Mouse (Mus musculus): ENCODE data around the gene Olfr547. TPM values are rescaled to one million over a fixed set of nuclear protein-coding genes. Genes with fewer than 3 reads are reported as not detected.

Gene Olfr547
- polyA plus RNA-seq, 1 experiment from 2014 or later = not detected

DNA sequence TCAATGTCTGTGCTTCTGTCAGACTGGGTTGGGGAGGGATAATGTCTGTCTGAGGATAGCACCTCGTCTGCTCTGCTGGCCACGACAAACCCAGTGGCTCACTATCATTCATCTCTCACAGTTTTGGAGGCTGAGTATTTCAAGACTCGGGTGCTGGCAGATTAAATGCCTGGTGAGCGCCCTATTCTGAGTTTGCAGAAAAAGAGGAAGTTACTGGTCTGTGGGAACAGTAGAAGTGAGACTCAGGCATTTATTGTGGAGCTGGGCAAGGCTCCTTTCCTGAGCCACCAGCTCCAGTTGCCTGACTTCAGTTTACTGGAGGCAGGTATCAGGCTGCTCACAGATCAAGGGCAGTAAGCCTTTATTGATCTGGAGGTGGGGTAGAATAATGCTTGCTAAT, 20.4 kb upstream of the Olfr547 start:
- H3K27ac ChIP-seq (replicated peaks) = no peak overlapping the region
- H3K4me3 ChIP-seq = no peak overlapping the region
- 84% methylated on average over 4 of the region's 4 CpGs for WGBS
- H3K27me3 ChIP-seq = peaks cover 14% of the 10 kb centered on the region
- no peak overlapping the region for H3K4me2 ChIP-seq
- no peak for ATAC-seq (ENCODE audit: low read depth)
- no peaks in the 10 kb centered on the region for H3K36me3 ChIP-seq
- no peak overlapping the region for H3K9ac ChIP-seq
- H3K4me1 ChIP-seq (replicated peaks) = 0 out of 2 replicates have a peak, but pooled peaks cover 14% of the 10 kb centered on the region
- H3K9me3 ChIP-seq = no peaks in the 10 kb centered on the region

DNA sequence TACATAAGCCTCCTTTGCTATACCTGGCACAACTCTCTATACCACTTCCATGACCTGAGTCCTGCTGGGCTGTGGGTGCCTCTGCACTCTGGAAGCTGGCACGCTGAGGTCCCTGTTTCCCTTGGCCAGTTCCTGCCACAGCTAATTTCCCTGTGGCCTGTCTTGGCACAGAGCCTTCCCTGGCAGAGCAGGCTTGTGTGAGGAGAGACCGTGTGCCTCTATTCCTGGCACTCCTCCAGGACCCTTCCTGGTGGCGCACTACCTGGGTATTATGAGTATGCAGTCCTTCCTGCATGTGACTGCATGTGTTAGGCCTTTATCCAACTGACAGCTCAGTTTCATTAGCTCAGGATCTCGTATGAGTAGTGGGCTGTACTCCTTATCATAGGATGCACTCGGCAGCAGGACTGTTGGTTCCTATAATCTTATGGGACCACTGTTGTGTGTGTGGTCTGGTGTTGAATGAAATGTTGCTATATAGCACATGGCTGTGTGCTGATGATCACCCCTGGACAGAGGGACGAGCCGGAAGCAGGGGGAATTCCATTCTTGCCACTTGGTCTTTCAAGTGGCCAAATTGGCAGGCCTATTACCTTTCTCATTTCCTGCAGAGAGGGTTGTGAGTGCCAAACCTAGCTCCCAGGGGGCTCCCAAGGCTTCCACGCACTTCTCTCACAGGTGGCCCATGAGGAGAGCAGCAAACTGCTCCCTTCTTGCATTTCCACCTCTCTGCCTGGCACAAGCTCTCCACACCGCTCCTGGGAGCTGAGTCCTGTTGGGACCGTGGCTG, 18.1 kb upstream of the Olfr547 start:
- Histone ChIP-seq H3K9me3 (no peaks in the 10 kb centered on the region), H3K4me1 (replicated peaks) (0 out of 2 replicates have a peak, but pooled peaks cover 14% of the 10 kb centered on the region), H3K27ac (replicated peaks) (no peak overlapping the region), H3K9ac (no peak overlapping the region), H3K36me3 (no peaks in the 10 kb centered on the region), H3K27me3 (peaks cover 14% of the 10 kb centered on the region), H3K4me2 (no peak overlapping the region), H3K4me3 (no peak overlapping the region)
- ATAC-seq (ENCODE audit: low read depth) = no peak
- WGBS = 73% methylated on average over 10 of the region's 10 CpGs

DNA sequence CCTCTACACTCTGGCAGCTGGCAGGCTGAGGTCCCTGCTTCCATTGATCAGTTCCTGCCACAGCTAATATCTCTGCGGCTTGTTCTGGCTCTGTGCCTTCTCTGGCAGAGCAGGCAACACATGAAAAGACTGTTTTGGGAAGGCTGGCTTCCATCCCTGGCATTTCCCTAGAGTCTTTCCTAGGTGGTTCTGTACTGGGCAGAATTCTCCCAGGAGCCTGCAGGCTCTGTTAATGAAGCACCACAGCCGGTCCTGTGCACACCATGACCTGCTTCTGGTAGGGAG, 17.6 kb upstream of the Olfr547 start:
- Histone ChIP-seq H3K9ac (no peak overlapping the region), H3K4me2 (no peak overlapping the region), H3K36me3 (no peaks in the 10 kb centered on the region), H3K9me3 (no peaks in the 10 kb centered on the region), H3K4me3 (no peak overlapping the region), H3K4me1 (replicated peaks) (0 out of 2 replicates have a peak, but pooled peaks cover 14% of the 10 kb centered on the region), H3K27ac (replicated peaks) (no peak overlapping the region), H3K27me3 (peaks cover 14% of the 10 kb centered on the region)
- ATAC-seq (ENCODE audit: low read depth) = no peak
- 78% methylated on average over 2 of the region's 2 CpGs for WGBS

DNA sequence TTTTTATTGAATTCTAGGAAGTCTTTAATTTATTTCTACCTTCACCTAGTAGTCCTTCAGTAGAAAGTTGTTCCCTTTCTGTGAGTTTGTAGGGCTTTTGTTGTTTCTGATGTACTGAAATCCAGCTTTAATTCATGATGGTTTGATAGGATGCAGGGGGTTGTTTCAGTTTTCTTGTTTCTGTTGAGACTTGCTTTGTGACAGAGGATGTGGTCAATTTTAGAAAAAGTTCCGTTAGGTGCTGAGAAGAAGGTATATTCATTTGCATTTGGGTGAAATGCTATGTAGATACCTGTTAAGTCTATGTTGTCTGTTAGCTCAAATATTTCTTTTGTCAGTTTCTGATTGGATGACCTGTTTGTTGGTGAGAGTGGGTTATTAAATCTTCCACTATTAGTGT, 5.5 kb upstream of the Olfr547 start:
- Histone ChIP-seq H3K9me3 (no peaks in the 10 kb centered on the region), H3K4me2 (no peak overlapping the region), H3K36me3 (no peaks in the 10 kb centered on the region), H3K27me3 (no peaks in the 10 kb centered on the region), H3K9ac (no peak overlapping the region), H3K4me1 (replicated peaks) (no peaks in the 10 kb centered on the region), H3K4me3 (no peak overlapping the region), H3K27ac (replicated peaks) (no peak overlapping the region)
- no peak for ATAC-seq (ENCODE audit: low read depth)
- 80% methylated on average over 1 of the region's 1 CpGs for WGBS

DNA sequence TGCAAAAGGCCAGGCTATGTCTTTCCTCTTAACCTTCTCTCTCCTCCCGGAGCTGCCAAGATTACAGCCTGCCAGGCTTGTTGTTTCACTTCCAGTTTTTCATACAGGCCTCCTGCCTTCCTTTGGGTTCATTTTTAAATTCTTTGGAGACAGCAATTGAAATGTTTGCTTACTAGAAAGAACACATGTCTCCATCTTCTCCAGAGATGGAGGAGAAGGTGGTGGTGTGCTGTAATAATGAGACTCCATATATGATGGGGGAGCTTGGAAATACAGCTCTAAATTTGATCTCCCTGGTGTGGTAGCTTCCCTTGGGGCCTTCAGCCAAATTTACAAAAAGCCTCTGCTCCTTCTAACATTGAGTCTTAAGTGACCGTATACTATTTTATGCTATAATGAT, 6.0 kb downstream of the Olfr547 start, which contains the start of gene Olfr548-ps1:
Gene Olfr548-ps1, plus strand, starts transcription at position 301 of the 400 bp plus-strand sequence.
- H3K4me3 ChIP-seq = no peak within 1 kb of the TSS
- 86% methylated on average over 2 of the region's 2 CpGs for WGBS
- ATAC-seq (ENCODE audit: low read depth) = no peak
- no peak within 1 kb of the TSS for H3K27ac ChIP-seq (replicated peaks)
- no peak within 1 kb of the TSS for H3K9ac ChIP-seq
- H3K36me3 ChIP-seq = no peaks in the 10 kb centered on the region
- no peaks in the 10 kb centered on the region for H3K27me3 ChIP-seq
- H3K4me2 ChIP-seq = no peak within 1 kb of the TSS
- no peaks in the 10 kb centered on the region for H3K9me3 ChIP-seq
- H3K4me1 ChIP-seq (replicated peaks) = no peaks in the 10 kb centered on the region

DNA sequence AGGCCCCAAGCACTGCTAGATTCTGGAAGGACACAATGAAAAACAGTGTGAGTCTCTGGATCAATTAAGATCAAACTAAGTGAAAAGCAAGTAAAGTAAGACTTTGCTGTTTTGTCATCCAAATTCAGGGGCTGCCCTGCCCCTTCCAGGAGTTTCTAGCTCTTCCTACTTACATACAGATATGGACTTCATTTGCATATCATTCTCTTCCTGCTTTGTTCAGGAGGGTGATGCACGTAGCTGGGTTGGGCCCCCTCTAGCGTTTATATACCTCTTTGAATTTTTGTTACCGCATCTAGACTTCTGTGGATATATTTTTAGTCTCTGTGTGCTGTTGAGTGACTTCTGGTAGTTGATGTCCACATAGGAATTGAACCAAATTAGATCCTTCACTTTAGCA, 6.7 kb downstream of the Olfr547 start:
- no peak for ATAC-seq (ENCODE audit: low read depth)
- no peaks in the 10 kb centered on the region for H3K36me3 ChIP-seq
- no peaks in the 10 kb centered on the region for H3K4me1 ChIP-seq (replicated peaks)
- H3K4me3 ChIP-seq = no peak overlapping the region
- 64% methylated on average over 3 of the region's 3 CpGs for WGBS
- H3K4me2 ChIP-seq = no peak overlapping the region
- H3K9ac ChIP-seq = no peak overlapping the region
- H3K27me3 ChIP-seq = no peaks in the 10 kb centered on the region
- H3K27ac ChIP-seq (replicated peaks) = no peak overlapping the region
- no peaks in the 10 kb centered on the region for H3K9me3 ChIP-seq

DNA sequence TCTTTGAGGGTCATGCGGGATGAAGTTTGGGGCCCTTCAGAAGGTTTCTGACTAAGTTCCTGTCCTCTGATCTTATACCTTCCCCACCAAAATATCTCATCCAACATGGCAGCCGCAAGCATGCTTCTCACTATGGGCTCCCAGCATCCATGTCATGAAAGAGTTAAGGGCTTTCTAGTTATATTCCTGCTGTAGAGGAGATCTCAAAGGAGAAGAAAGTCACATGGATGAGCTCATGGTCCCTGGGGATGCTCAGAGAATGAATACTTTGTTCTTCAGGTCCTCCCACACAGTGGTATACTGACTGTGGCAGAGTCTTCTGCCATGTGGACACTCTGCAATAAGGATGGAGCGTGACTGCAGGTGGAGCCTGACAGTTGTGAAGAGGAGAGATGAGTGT, 15.0 kb downstream of the Olfr547 start, which contains the start of gene Olfr549:
Gene Olfr549, plus strand, starts transcription at position 301 of the 400 bp plus-strand sequence.
- Histone ChIP-seq H3K4me1 (replicated peaks) (no peaks in the 10 kb centered on the region), H3K4me3 (no peak within 1 kb of the TSS), H3K27ac (replicated peaks) (no peak within 1 kb of the TSS), H3K9ac (no peak within 1 kb of the TSS), H3K36me3 (no peaks in the 10 kb centered on the region), H3K27me3 (no peaks in the 10 kb centered on the region), H3K4me2 (no peak within 1 kb of the TSS), H3K9me3 (no peaks in the 10 kb centered on the region)
- 85% methylated on average over 3 of the region's 3 CpGs for WGBS
- ATAC-seq (ENCODE audit: low read depth) = no peak

DNA sequence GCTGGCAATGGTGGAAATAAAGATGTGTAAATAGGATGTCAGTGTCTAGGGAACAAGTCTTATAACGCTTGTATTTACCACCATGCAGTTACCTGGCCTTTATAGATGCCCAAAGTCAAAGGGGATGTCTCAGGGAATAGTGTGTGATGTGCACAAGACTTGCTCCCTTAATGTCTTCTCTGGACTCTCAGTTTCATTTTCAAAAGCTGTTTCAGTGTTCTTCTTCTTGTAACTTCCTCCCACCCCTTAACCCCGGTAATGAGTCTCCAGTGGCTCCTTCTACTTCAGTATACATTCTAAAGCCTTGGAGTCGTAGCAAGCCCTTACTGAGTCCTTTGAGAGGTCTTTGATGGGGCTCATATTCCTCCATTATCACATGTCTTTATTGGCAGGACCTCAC, 18.7 kb downstream of the Olfr547 start:
- no peak overlapping the region for H3K9ac ChIP-seq
- no peak overlapping the region for H3K27ac ChIP-seq (replicated peaks)
- H3K27me3 ChIP-seq = no peaks in the 10 kb centered on the region
- H3K9me3 ChIP-seq = no peaks in the 10 kb centered on the region
- no peaks in the 10 kb centered on the region for H3K4me1 ChIP-seq (replicated peaks)
- no peak overlapping the region for H3K4me3 ChIP-seq
- 75% methylated on average over 3 of the region's 3 CpGs for WGBS
- no peak overlapping the region for H3K4me2 ChIP-seq
- ATAC-seq (ENCODE audit: low read depth) = no peak
- no peaks in the 10 kb centered on the region for H3K36me3 ChIP-seq

DNA sequence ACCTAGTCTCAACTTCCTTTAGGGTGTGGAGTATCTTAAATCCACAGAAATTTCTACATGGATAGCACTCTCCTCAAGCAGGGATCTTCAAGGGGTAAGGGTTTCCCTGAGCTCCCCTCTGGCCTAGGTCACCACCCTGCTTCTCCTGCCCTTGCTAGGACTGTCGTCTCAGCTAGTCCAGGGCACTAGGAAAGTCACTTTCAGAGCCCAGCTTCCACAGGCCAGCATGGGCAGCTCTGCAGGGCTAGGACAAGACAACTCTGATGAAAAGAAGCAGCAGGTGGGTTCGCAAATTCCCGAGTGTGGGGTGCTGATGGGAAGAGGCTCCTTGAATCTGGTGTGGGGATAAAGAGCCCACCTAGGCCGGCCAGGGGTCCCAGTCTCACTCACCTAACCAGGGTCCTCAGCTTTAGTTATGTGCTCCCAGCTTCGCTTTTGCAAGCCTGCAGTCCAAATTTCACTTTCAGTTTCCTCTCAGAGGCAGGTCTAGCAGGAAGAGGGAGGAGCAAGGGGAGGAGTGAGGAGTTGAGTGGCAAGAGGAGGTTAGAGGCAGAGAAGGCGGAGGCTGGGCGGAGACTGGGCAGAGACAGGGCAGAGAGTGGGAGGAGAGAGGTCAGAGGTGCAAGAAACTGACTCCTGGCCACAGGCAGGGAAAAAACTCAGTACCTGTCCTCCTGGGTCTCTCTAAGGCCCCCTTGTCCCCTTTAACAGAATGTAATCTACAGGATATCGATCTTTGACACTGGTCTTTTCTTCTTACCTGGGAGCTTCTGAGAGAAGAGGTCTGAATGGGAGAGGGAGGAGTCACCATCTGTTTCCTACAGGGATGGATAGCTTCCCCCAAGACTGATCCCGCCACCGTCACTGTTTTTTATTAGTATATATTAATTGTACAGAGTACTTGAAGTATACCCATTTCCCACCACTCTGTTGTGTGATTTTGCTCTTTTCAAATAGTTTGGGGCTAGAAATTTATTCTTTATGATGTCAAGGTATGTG, 30.7 kb downstream of the Olfr547 start, which contains the start of gene Trim21:
Gene Trim21, minus strand, starts transcription at position 488 of the 999 bp plus-strand sequence.
- no peak; the same call in 1 of the 2 replicates for ATAC-seq (ENCODE audit: low read depth)
- Histone ChIP-seq H3K4me2 (peak within 1 kb of the TSS; percentile 50), H3K9ac (peak within 1 kb of the TSS; percentile 22; the same call in 1 of the 2 replicates), H3K4me1 (replicated peaks) (peaks cover 4% of the 10 kb centered on the region; the same call in 1 of the 2 replicates), H3K27ac (replicated peaks) (no peak within 1 kb of the TSS), H3K4me3 (peak within 1 kb of the TSS; percentile 37), H3K9me3 (no peaks in the 10 kb centered on the region), H3K27me3 (no peaks in the 10 kb centered on the region), H3K36me3 (no peaks in the 10 kb centered on the region)
- 22% methylated on average over 10 of the region's 10 CpGs for WGBS

DNA sequence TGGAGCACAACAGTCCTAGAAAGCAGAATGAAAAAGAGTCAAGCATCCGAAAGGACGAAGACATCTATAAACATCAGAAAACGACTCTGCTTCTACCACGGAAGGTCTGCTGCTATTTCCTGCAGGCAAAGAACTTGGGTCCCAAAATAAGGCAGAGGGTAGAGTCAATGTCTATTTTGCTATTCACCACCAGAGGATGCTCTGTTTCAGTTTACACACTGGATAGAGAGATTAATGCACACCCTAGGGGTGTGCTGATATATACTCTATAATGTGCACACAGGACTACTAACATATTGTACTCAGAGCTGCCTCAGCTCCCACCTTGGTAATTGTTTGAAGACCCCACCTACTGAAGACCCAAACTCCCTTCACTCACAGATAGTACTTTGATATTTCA, 31.7 kb downstream of the Olfr547 start:
- 92% methylated on average over 4 of the region's 4 CpGs for WGBS
- H3K4me3 ChIP-seq = no peak overlapping the region
- no peak overlapping the region for H3K27ac ChIP-seq (replicated peaks)
- no peaks in the 10 kb centered on the region for H3K36me3 ChIP-seq
- no peaks in the 10 kb centered on the region for H3K9me3 ChIP-seq
- no peak for ATAC-seq (ENCODE audit: low read depth)
- H3K4me1 ChIP-seq (replicated peaks) = peaks cover 4% of the 10 kb centered on the region; the same call in 1 of the 2 replicates
- H3K4me2 ChIP-seq = no peak overlapping the region
- no peak overlapping the region for H3K9ac ChIP-seq
- H3K27me3 ChIP-seq = no peaks in the 10 kb centered on the region

DNA sequence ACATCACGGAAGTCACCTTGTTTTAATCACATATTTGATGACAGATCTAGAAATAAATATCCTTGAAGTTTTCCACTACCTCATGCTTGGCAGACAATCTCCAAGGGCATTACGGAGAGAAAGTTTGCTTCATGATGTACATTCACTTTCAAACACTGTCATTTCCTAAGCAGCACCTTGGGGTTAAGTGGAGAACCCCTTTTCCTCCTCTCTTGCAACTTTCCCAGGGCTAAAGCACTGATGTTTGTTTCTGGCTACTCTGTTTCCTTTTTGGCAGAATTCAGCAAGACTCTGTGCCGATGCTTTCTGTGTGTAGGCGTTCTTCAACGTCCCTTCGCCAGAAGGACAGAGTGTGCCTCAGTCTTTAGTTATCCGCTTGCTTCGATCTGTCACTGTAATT, 36.6 kb downstream of the Olfr547 start, which contains the start of gene Olfr550:
Gene Olfr550, plus strand, starts transcription at position 301 of the 400 bp plus-strand sequence.
- no peaks in the 10 kb centered on the region for H3K9me3 ChIP-seq
- no peaks in the 10 kb centered on the region for H3K36me3 ChIP-seq
- H3K27ac ChIP-seq (replicated peaks) = no peak within 1 kb of the TSS
- ATAC-seq (ENCODE audit: low read depth) = no peak
- H3K4me2 ChIP-seq = no peak within 1 kb of the TSS
- 94% methylated on average over 8 of the region's 8 CpGs for WGBS
- no peaks in the 10 kb centered on the region for H3K27me3 ChIP-seq
- H3K4me1 ChIP-seq (replicated peaks) = peaks cover 6% of the 10 kb centered on the region
- H3K4me3 ChIP-seq = no peak within 1 kb of the TSS
- H3K9ac ChIP-seq = no peak within 1 kb of the TSS
